In genomic region chr6:136930677-136931076, GRCm38 (mm10) we compare ENCODE assay signal across 8 mouse cellular contexts. TPM values are rescaled to one million over a fixed set of nuclear protein-coding genes. Genes with fewer than 3 reads are reported as not detected.
DNase-seq lines count a peak whose midpoint lies in the region; ATAC-seq and TF ChIP-seq lines count a peak whose summit lies in the region.

No protein-coding gene starts in this region.

- no peak overlapping the region for H3K9ac ChIP-seq in forebrain, embryonic 13.5 days
- H3K9ac ChIP-seq in lung, embryonic 14.5 days: peak overlapping the region; percentile 42

- ATAC-seq in forebrain, embryonic 13.5 days: no peak
- peak; percentile 96 for ATAC-seq in granulocyte monocyte progenitor cell, adult 5-6 weeks (replicated peaks; ENCODE audit: poor library complexity, severe bottlenecking)
- peak; percentile 96 for ATAC-seq in lung, embryonic 14.5 days (ENCODE audit: insufficient read depth)

- no peak for DNase-seq in forebrain, embryonic 10.5 days (ENCODE audit: extremely low spot score, low spot score)
- peak; percentile 58 for DNase-seq in kidney, adult 11 months
- peak; percentile 88 for DNase-seq in lung, embryonic 14.5 days
- DNase-seq in skeletal muscle tissue, adult 2 months (ENCODE audit: low read depth, low spot score): peak; percentile 59
- no peak for DNase-seq in cerebellum, adult 2 months
- no peak for DNase-seq in layer of hippocampus, adult 9-10 months (ENCODE audit: low spot score)

- no peak overlapping the region for H3K4me3 ChIP-seq in forebrain, embryonic 10.5 days
- H3K4me3 ChIP-seq in forebrain, embryonic 13.5 days: no peak overlapping the region
- no peak overlapping the region for H3K4me3 ChIP-seq in lung, embryonic 14.5 days (ENCODE audit: low read depth, low read length)
- H3K4me3 ChIP-seq in cerebellum, adult 2 months (replicated peaks; ENCODE audit: insufficient read depth, low read depth, low read length): no peak overlapping the region

- no peak overlapping the region for H3K4me2 ChIP-seq in forebrain, embryonic 13.5 days
- peak overlapping the region; percentile 45 for H3K4me2 ChIP-seq in lung, embryonic 14.5 days

- TF ChIP-seq POLR2A in cerebellum, adult 2 months (IDR thresholded peaks at IDR 0.05; ENCODE audit: borderline replicate concordance, insufficient read depth, low read length): no peak

- no peaks in the 10 kb centered on the region for H3K27me3 ChIP-seq in forebrain, embryonic 10.5 days (ENCODE audit: poor library complexity, severe bottlenecking)
- no peaks in the 10 kb centered on the region for H3K27me3 ChIP-seq in forebrain, embryonic 13.5 days
- H3K27me3 ChIP-seq in lung, embryonic 14.5 days (ENCODE audit: insufficient read depth, low read length): no peaks in the 10 kb centered on the region
- H3K27me3 ChIP-seq in cerebellum, adult 2 months (ENCODE audit: control insufficient read depth, insufficient read depth, low read length): no peaks in the 10 kb centered on the region; the same call in 1 of the 2 replicates

- WGBS in forebrain, embryonic 10.5 days: 65% methylated on average over 12 of the region's 12 CpGs
- 72% methylated on average over 12 of the region's 12 CpGs for WGBS in forebrain, embryonic 13.5 days
- 10% methylated on average over 12 of the region's 12 CpGs for WGBS in lung, embryonic 14.5 days
- 70% methylated on average over 12 of the region's 12 CpGs for WGBS in cerebellum, adult 2 months

- no peaks in the 10 kb centered on the region for H3K9me3 ChIP-seq in forebrain, embryonic 10.5 days
- H3K9me3 ChIP-seq in forebrain, embryonic 13.5 days (replicated peaks): no peaks in the 10 kb centered on the region
- H3K9me3 ChIP-seq in lung, embryonic 14.5 days (ENCODE audit: low read depth, low read length): no peaks in the 10 kb centered on the region

- H3K27ac ChIP-seq in forebrain, embryonic 10.5 days: 0 out of 2 replicates have a peak overlapping the region, but pooled peaks have one; percentile 31
- H3K27ac ChIP-seq in forebrain, embryonic 13.5 days: no peak overlapping the region
- peak overlapping the region; percentile 86 for H3K27ac ChIP-seq in lung, embryonic 14.5 days (ENCODE audit: low read depth)
- no peak overlapping the region for H3K27ac ChIP-seq in cerebellum, adult 2 months (ENCODE audit: insufficient read depth, low read length)

- 0 out of 2 replicates have a peak, but pooled peaks cover 4% of the 10 kb centered on the region for H3K4me1 ChIP-seq in forebrain, embryonic 10.5 days
- no peaks in the 10 kb centered on the region for H3K4me1 ChIP-seq in forebrain, embryonic 13.5 days
- 0 out of 2 replicates have a peak, but pooled peaks cover 10% of the 10 kb centered on the region for H3K4me1 ChIP-seq in lung, embryonic 14.5 days (ENCODE audit: insufficient read depth)
- H3K4me1 ChIP-seq in cerebellum, adult 2 months (ENCODE audit: control insufficient read depth, insufficient read depth, low read length): no peaks in the 10 kb centered on the region

- no peaks in the 10 kb centered on the region for H3K36me3 ChIP-seq in forebrain, embryonic 10.5 days (replicated peaks)
- no peaks in the 10 kb centered on the region for H3K36me3 ChIP-seq in forebrain, embryonic 13.5 days (ENCODE audit: poor library complexity, severe bottlenecking)
- H3K36me3 ChIP-seq in lung, embryonic 14.5 days (ENCODE audit: insufficient read depth): 0 out of 2 replicates have a peak, but pooled peaks cover 2% of the 10 kb centered on the region

- TF ChIP-seq CTCF in lung, embryonic 14.5 days (IDR thresholded peaks at IDR 0.05; ENCODE audit: low read depth): no peak
- no peak for TF ChIP-seq CTCF in cerebellum, adult 2 months (IDR thresholded peaks at IDR 0.05; ENCODE audit: borderline replicate concordance, insufficient read depth, low read depth, low read length)

RNA-seq across cellular contexts. Expression of gene Pde6h, which starts 7.0 kb away (rescaled TPM):
- not detected in 2 replicates for polyA plus RNA-seq in forebrain, embryonic 10.5 days (2016; fragmentation: Nextera tagmentation; extraction: Ambion mirVana)
- 0.03 TPM in 1 of 2 replicates, not detected in the other for polyA plus RNA-seq in forebrain, embryonic 13.5 days (2015; fragmentation: Nextera tagmentation; extraction: Ambion mirVana)
- not detected in 2 replicates for total RNA-seq in granulocyte monocyte progenitor cell, adult 5-6 weeks (2014; fragmentation: Nextera tagmentation)
- 0.04 TPM in 1 of 2 replicates, not detected in the other for total RNA-seq in granulocyte monocyte progenitor cell, adult 5-6 weeks (2017)
- not detected in 2 replicates for polyA plus RNA-seq in lung, embryonic 14.5 days (2014; fragmentation: Nextera tagmentation; extraction: Ambion mirVana)
- polyA plus RNA-seq in cerebellum, adult 2 months (2012; rRNA removed): 0.11 and 0.38 TPM in 2 replicates

RNA-seq across cellular contexts. Expression of gene Erp27, which starts 8.7 kb away (rescaled TPM):
- not detected in 2 replicates for polyA plus RNA-seq in forebrain, embryonic 10.5 days (2016; fragmentation: Nextera tagmentation; extraction: Ambion mirVana)
- 0.22 TPM in 1 of 2 replicates, not detected in the other for polyA plus RNA-seq in forebrain, embryonic 13.5 days (2015; fragmentation: Nextera tagmentation; extraction: Ambion mirVana)
- total RNA-seq in granulocyte monocyte progenitor cell, adult 5-6 weeks (2014; fragmentation: Nextera tagmentation): 1.4 TPM in 1 of 2 replicates, not detected in the other
- 0.77 TPM in 1 of 2 replicates, not detected in the other for total RNA-seq in granulocyte monocyte progenitor cell, adult 5-6 weeks (2017)
- 1.1 TPM in 2 replicates for polyA plus RNA-seq in lung, embryonic 14.5 days (2014; fragmentation: Nextera tagmentation; extraction: Ambion mirVana)
- 0.22 and 0.31 TPM in 2 replicates for polyA plus RNA-seq in cerebellum, adult 2 months (2012; rRNA removed)

RNA-seq across cellular contexts. Expression of gene Arhgdib, which starts 11.0 kb away (rescaled TPM):
- polyA plus RNA-seq in forebrain, embryonic 10.5 days (2016; fragmentation: Nextera tagmentation; extraction: Ambion mirVana): 22.0 and 25.3 TPM in 2 replicates
- 11.0 and 11.5 TPM in 2 replicates for polyA plus RNA-seq in forebrain, embryonic 13.5 days (2015; fragmentation: Nextera tagmentation; extraction: Ambion mirVana)
- total RNA-seq in granulocyte monocyte progenitor cell, adult 5-6 weeks (2014; fragmentation: Nextera tagmentation): 1,912 and 2,149 TPM in 2 replicates
- 1,225 and 1,275 TPM in 2 replicates for total RNA-seq in granulocyte monocyte progenitor cell, adult 5-6 weeks (2017)
- polyA plus RNA-seq in lung, embryonic 14.5 days (2014; fragmentation: Nextera tagmentation; extraction: Ambion mirVana): 71.9 and 72.6 TPM in 2 replicates
- 10.1 and 10.5 TPM in 2 replicates for polyA plus RNA-seq in cerebellum, adult 2 months (2012; rRNA removed)

RNA-seq across cellular contexts. Expression of gene Mgp, which starts 55.1 kb away (rescaled TPM):
- polyA plus RNA-seq in forebrain, embryonic 10.5 days (2016; fragmentation: Nextera tagmentation; extraction: Ambion mirVana): 0.50 and 0.91 TPM in 2 replicates
- polyA plus RNA-seq in forebrain, embryonic 13.5 days (2015; fragmentation: Nextera tagmentation; extraction: Ambion mirVana): 3.0 and 3.3 TPM in 2 replicates
- total RNA-seq in granulocyte monocyte progenitor cell, adult 5-6 weeks (2014; fragmentation: Nextera tagmentation): not detected in 2 replicates
- not detected in 2 replicates for total RNA-seq in granulocyte monocyte progenitor cell, adult 5-6 weeks (2017)
- polyA plus RNA-seq in lung, embryonic 14.5 days (2014; fragmentation: Nextera tagmentation; extraction: Ambion mirVana): 768 and 894 TPM in 2 replicates
- 93.7 and 131 TPM in 2 replicates for polyA plus RNA-seq in cerebellum, adult 2 months (2012; rRNA removed)

Comparison
In these comparisons a context has a peak if more than half of its experiments do, and no peak if none do; other contexts are left out.
1. H3K27ac ChIP-seq: peak in forebrain, embryonic 10.5 days (single experiment) and lung, embryonic 14.5 days (single experiment); none in forebrain, embryonic 13.5 days (single experiment) and cerebellum, adult 2 months (single experiment).
2. DNase-seq: peak in kidney, adult 11 months (single experiment), lung, embryonic 14.5 days (single experiment) and skeletal muscle tissue, adult 2 months (single experiment); none in forebrain, embryonic 10.5 days (single experiment), cerebellum, adult 2 months (0 of 2) and layer of hippocampus, adult 9-10 months (single experiment).